Mouse (Mus musculus): ENCODE results near the gene Gm45213. TPM values are rescaled to one million over a fixed set of nuclear protein-coding genes. Genes with fewer than 3 reads are reported as not detected.

Gene Gm45213
- total and polyA plus RNA-seq, 2 experiments from 2014 or later = not detected

DNA sequence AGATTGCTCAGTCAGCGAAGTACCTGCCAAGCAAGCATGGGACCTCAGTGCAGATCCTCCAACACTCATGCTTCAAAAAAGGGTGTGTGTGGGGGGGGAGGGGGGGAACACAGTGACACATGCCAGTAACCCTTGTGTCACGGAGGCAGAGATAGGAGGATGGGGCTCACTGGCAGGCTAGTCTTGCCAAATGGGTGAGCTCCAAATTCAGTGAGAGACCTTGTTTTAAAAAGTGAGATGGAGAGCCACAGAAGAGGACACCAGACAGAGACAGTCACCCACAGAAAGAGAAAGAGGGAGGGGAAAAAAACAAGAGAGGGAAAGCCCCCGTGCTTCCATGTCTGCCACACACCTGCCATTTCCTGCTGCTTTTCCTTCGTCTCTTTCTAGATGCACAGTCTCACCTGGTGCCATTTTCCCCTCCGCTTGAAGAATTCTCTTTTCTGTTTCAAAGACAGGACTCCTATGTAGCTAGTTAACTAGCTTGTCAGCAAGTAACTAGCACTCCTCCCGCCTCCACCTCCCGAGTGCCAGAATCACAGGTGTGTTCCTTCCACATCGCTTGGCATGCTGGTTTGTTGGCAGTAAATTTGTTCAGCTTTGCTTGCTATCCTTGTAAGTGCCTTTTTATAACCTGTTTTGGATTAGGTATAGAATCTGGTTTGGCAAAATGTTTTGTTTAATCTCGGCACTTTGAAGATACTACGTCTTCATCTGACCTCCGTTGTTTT lies 35.1 kb upstream of the Gm45213 start:
- Histone ChIP-seq H3K4me1 (ENCODE audit: insufficient read depth) (no peaks in the 10 kb centered on the region), H3K9ac (no peak overlapping the region), H3K4me3 (ENCODE audit: low read depth, low read length) (no peak overlapping the region), H3K27ac (ENCODE audit: low read depth, low read length) (no peak overlapping the region), H3K9me3 (ENCODE audit: low read length) (no peaks in the 10 kb centered on the region), H3K36me3 (ENCODE audit: insufficient read depth) (no peaks in the 10 kb centered on the region), H3K27me3 (ENCODE audit: insufficient read depth, low read length) (no peaks in the 10 kb centered on the region), H3K4me2 (ENCODE audit: low read depth) (0 out of 2 replicates have a peak overlapping the region, but pooled peaks have one; percentile 15)
- DNase-seq = peak; percentile 37
- ATAC-seq = no peak
- no peak for TF ChIP-seq CTCF (IDR thresholded peaks at IDR 0.05; ENCODE audit: low read depth)
- WGBS = 68% methylated on average over 11 of the region's 11 CpGs

DNA sequence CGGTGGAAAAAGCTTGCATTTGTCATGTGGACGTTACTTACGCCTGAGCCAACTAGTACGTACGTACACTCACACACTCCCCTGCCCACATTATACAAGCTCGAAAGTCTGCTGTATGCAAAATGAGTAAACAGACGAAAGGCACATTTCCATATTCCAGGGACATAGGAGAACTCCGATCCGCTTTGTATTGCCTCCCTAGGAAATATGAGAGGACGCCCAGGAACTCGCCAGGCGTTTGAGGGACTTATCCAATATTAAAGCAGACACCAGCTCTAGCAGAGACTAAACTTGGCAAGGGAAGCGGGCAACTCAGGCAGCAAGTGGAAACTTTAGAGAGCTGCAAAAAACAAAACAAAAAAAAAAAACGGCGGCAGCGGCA lies 34.5 kb upstream of the Gm45213 start:
- H3K4me1 ChIP-seq (ENCODE audit: insufficient read depth) = no peaks in the 10 kb centered on the region
- no peak overlapping the region for H3K27ac ChIP-seq (ENCODE audit: low read depth, low read length)
- peak overlapping the region; percentile 15; the same call in 1 of the 2 replicates for H3K4me2 ChIP-seq (ENCODE audit: low read depth)
- WGBS = 54% methylated on average over 16 of the region's 16 CpGs
- no peak for TF ChIP-seq CTCF (IDR thresholded peaks at IDR 0.05; ENCODE audit: low read depth)
- H3K36me3 ChIP-seq (ENCODE audit: insufficient read depth) = no peaks in the 10 kb centered on the region
- H3K9ac ChIP-seq = no peak overlapping the region
- H3K9me3 ChIP-seq (ENCODE audit: low read length) = no peaks in the 10 kb centered on the region
- ATAC-seq (no peak), DNase-seq (peak; percentile 52)
- no peak overlapping the region for H3K4me3 ChIP-seq (ENCODE audit: low read depth, low read length)
- H3K27me3 ChIP-seq (ENCODE audit: insufficient read depth, low read length) = no peaks in the 10 kb centered on the region

DNA sequence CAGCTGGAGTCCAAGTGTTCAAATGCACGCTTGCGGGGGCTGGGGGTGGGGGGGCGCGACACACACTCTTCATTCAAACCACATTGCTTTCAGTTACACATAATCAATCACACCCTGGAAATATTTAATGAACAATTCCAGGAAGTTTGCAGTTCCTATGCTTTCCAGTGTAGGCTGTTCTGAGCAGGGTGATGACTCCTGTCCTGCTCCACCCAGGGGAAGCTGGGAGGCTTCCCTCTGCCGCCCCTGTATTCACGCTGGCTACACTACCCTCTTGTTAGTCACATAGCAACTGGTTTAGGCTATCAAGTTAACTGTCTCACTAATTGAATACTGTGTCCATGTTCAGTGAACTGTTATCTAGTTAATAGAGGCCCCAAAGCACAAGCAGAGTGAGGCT lies 32.9 kb upstream of the Gm45213 start:
- no peak for DNase-seq
- no peak for TF ChIP-seq CTCF (IDR thresholded peaks at IDR 0.05; ENCODE audit: low read depth)
- H3K4me2 ChIP-seq (ENCODE audit: low read depth) = no peak overlapping the region
- no peaks in the 10 kb centered on the region for H3K27me3 ChIP-seq (ENCODE audit: insufficient read depth, low read length)
- H3K27ac ChIP-seq (ENCODE audit: low read depth, low read length) = no peak overlapping the region
- H3K4me3 ChIP-seq (ENCODE audit: low read depth, low read length) = no peak overlapping the region
- WGBS = 80% methylated on average over 6 of the region's 6 CpGs
- H3K36me3 ChIP-seq (ENCODE audit: insufficient read depth) = no peaks in the 10 kb centered on the region
- H3K9me3 ChIP-seq (ENCODE audit: low read length) = no peaks in the 10 kb centered on the region
- ATAC-seq = no peak
- no peak overlapping the region for H3K9ac ChIP-seq
- H3K4me1 ChIP-seq (ENCODE audit: insufficient read depth) = no peaks in the 10 kb centered on the region

DNA sequence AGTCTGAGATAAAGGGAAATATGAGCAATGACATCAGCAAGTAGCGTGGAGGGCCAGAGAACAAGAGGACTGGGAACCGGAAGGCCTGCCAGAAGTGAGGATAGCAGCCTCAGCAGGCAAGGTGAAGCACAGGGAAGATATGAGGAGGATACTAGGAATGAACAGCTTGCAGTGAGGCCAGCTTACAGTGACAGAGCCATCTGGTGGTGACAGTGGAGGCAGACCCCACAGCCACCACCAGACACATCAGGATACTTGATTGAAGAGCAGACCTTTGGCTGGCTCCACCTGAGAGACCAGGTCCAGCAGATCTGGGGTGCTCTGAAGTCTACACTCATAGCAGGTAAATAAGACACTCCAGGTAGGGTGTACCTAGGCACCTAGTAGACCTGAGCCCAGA lies 15.7 kb upstream of the Gm45213 start:
- peak; percentile 40 for DNase-seq
- no peaks in the 10 kb centered on the region for H3K36me3 ChIP-seq (ENCODE audit: insufficient read depth)
- no peak overlapping the region for H3K4me2 ChIP-seq (ENCODE audit: low read depth)
- H3K4me3 ChIP-seq (ENCODE audit: low read depth, low read length) = no peak overlapping the region
- ATAC-seq = peak; percentile 56; the same call in 1 of the 2 replicates
- no peaks in the 10 kb centered on the region for H3K27me3 ChIP-seq (ENCODE audit: insufficient read depth, low read length)
- H3K4me1 ChIP-seq (ENCODE audit: insufficient read depth) = no peaks in the 10 kb centered on the region
- WGBS = 87% methylated on average over 2 of the region's 2 CpGs
- TF ChIP-seq CTCF (IDR thresholded peaks at IDR 0.05; ENCODE audit: low read depth) = peak; percentile 70
- no peak overlapping the region for H3K9ac ChIP-seq
- no peak overlapping the region for H3K27ac ChIP-seq (ENCODE audit: low read depth, low read length)
- no peaks in the 10 kb centered on the region for H3K9me3 ChIP-seq (ENCODE audit: low read length)

DNA sequence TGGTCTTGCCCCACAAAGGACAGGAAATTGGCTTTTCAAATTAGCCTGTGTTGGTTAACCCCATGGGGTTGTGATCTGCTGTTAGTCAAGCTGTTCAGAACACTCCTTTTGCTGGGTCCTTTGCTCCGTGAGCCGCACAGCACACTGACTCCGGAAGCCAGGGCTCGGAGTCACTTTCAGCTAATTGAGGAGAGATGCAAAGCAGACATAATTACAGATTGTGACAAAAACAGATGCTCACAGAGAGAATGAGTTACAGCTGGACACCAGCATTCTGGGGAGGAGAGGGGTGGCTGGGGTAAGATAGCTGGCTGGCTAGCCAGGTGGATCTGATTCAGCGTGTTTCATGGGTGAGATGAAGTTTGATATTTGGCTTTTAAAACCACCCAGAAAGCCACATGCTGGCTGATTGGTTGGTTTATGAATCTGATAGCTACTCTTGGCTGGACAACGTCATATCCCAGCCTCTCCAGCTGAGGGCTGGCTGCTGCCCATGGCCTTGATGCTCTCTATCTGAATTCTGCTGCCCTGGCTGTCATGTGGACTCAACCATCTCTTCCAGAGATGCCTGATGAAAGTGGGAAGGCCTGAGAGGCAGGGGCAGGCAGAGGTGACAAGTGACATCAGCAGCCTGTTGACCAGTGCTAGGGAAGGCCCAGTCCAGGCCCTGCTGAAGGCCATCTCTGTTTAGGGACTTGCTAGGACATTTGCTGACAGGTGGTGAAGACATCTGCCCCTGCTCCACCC lies 14.5 kb upstream of the Gm45213 start:
- H3K9ac ChIP-seq = no peak overlapping the region
- no peaks in the 10 kb centered on the region for H3K27me3 ChIP-seq (ENCODE audit: insufficient read depth, low read length)
- WGBS = 65% methylated on average over 6 of the region's 6 CpGs
- DNase-seq (no peak), ATAC-seq (peak; percentile 55)
- H3K4me1 ChIP-seq (ENCODE audit: insufficient read depth) = no peaks in the 10 kb centered on the region
- no peak overlapping the region for H3K4me2 ChIP-seq (ENCODE audit: low read depth)
- no peak overlapping the region; the same call in 1 of the 2 replicates for H3K27ac ChIP-seq (ENCODE audit: low read depth, low read length)
- H3K4me3 ChIP-seq (ENCODE audit: low read depth, low read length) = no peak overlapping the region
- H3K9me3 ChIP-seq (ENCODE audit: low read length) = no peaks in the 10 kb centered on the region
- no peaks in the 10 kb centered on the region for H3K36me3 ChIP-seq (ENCODE audit: insufficient read depth)
- TF ChIP-seq CTCF (IDR thresholded peaks at IDR 0.05; ENCODE audit: low read depth) = no peak

DNA sequence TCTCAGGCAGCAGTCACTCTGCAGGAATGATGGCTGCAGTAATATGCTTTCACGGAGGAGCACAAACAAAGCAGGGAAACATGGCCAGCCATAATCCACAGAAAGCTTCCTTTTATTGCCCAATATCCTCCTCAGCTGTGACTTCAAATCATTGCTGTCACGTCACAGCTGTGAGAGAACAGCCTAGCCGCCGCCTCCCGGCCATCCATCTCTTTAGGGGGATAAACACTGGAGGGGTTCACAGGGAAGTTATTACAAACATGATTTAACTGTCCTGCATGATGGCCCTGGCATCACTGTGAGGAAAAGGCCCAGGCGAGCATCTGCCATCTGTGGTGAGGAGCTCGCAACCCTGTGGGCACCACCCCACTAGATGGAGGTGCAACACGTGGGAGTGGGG lies 6.6 kb upstream of the Gm45213 start:
- ATAC-seq (no peak), DNase-seq (no peak)
- Histone ChIP-seq H3K4me3 (ENCODE audit: low read depth, low read length) (no peak overlapping the region), H3K36me3 (ENCODE audit: insufficient read depth) (no peaks in the 10 kb centered on the region), H3K9me3 (ENCODE audit: low read length) (no peaks in the 10 kb centered on the region), H3K9ac (no peak overlapping the region), H3K27ac (ENCODE audit: low read depth, low read length) (no peak overlapping the region), H3K27me3 (ENCODE audit: insufficient read depth, low read length) (no peaks in the 10 kb centered on the region), H3K4me1 (ENCODE audit: insufficient read depth) (no peaks in the 10 kb centered on the region), H3K4me2 (ENCODE audit: low read depth) (no peak overlapping the region)
- 77% methylated on average over 8 of the region's 8 CpGs for WGBS
- TF ChIP-seq CTCF (IDR thresholded peaks at IDR 0.05; ENCODE audit: low read depth) = no peak

DNA sequence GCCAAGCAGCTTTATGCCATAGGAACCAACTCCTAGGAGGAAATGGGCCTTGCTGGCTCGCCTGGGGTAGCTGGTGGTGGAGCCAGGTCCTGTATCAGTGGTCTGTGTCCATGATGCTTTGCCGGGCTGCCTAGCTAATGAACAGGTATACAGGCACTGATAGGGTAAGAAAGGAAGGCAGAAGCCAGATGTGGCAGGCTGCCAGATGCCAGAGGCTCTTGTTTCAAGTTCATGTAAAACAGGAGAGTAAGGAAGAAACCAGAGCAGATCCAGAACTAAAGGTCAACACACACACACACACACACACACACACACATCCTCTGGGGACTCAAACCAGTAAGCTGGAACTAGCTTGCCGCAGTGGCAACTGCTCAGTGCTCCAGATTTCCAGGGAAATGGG lies 5.1 kb upstream of the Gm45213 start:
- TF ChIP-seq CTCF (IDR thresholded peaks at IDR 0.05; ENCODE audit: low read depth) = no peak
- no peaks in the 10 kb centered on the region for H3K4me1 ChIP-seq (ENCODE audit: insufficient read depth)
- H3K27ac ChIP-seq (ENCODE audit: low read depth, low read length) = no peak overlapping the region
- no peak overlapping the region for H3K9ac ChIP-seq
- DNase-seq (no peak), ATAC-seq (no peak)
- H3K9me3 ChIP-seq (ENCODE audit: low read length) = no peaks in the 10 kb centered on the region
- H3K27me3 ChIP-seq (ENCODE audit: insufficient read depth, low read length) = no peaks in the 10 kb centered on the region
- WGBS = 74% methylated on average over 3 of the region's 3 CpGs
- H3K4me2 ChIP-seq (ENCODE audit: low read depth) = no peak overlapping the region
- H3K36me3 ChIP-seq (ENCODE audit: insufficient read depth) = no peaks in the 10 kb centered on the region
- no peak overlapping the region for H3K4me3 ChIP-seq (ENCODE audit: low read depth, low read length)
